Mouse (Mus musculus) kidney, embryonic 14.5 days (tissue): ENCODE results near the gene Gm7168. TPM values are rescaled to one million over a fixed set of nuclear protein-coding genes. Genes with fewer than 3 reads are reported as not detected.
A peak's percentile ranks its signal among the peaks of the same experiment; 100 is the strongest.
"Not testable (repeated sequence)": the region's sequence is repeated elsewhere in the genome, so short reads cannot be mapped to it uniquely, and the experiment has no call there.

Experiments
- ATAC-seq: fragments of 200-750 bp; cut with Nextera tagmentation; 2 replicates; pipeline ENCODE4 v1.8.0; 2017; ENCODE audit warnings: moderate number of reproducible peaks, mild to moderate bottlenecking, moderate TSS enrichment, moderate library complexity; ENCODE audit not compliant: low FRiP score, low TSS enrichment
- H3K27ac ChIP-seq: fragments of 300-500 bp; sonication (generic); 2 replicates; pipeline ENCODE4 v1.5.1; 2014; ENCODE audit warnings: low read depth, mild to moderate bottlenecking, low read length, moderate library complexity, mixed read lengths
- H3K27me3 ChIP-seq: fragments of 300-500 bp; sonication (generic); 2 replicates; pipeline ENCODE4 v1.6.1; 2014; ENCODE audit warnings: mild to moderate bottlenecking, low read length; ENCODE audit not compliant: control insufficient read depth, insufficient read depth
- H3K36me3 ChIP-seq: fragments of 300-500 bp; sonication (generic); 2 replicates; pipeline ENCODE4 v1.6.1; 2014; ENCODE audit warnings: low read length, mixed read lengths; ENCODE audit not compliant: control insufficient read depth, insufficient read depth
- H3K4me1 ChIP-seq: fragments of 300-500 bp; sonication (generic); 2 replicates; pipeline ENCODE4 v1.6.1; 2014; ENCODE audit warnings: low read length, mixed read lengths; ENCODE audit not compliant: control insufficient read depth, insufficient read depth
- H3K4me2 ChIP-seq: fragments of 300-500 bp; sonication (generic); replicated peaks from 2 replicates; pipeline ENCODE4 v1.6.1; 2014; ENCODE audit warnings: low read depth, mild to moderate bottlenecking, low read length
- H3K4me3 ChIP-seq: fragments of 300-500 bp; sonication (generic); 2 replicates; pipeline ENCODE4 v1.5.1; 2014; ENCODE audit warnings: mild to moderate bottlenecking, low read length
- H3K9ac ChIP-seq: fragments of 300-500 bp; sonication (generic); 2 replicates; pipeline ENCODE4 v1.6.1; 2014; ENCODE audit warnings: low read depth, mild to moderate bottlenecking, low read length, moderate library complexity
- H3K9me3 ChIP-seq: fragments of 300-500 bp; sonication (generic); 2 replicates; pipeline ENCODE4 v1.6.1; 2016; ENCODE audit warnings: low read length; ENCODE audit not compliant: control insufficient read depth
- WGBS: fragments of 180-500 bp; shearing (Covaris S2); extraction: QIAGEN DNeasy Blood & Tissue Kit; methylation state at CpG from one replicate; pipeline ENCODE4 v1.1.7; 2014; 5-methylcytosine and 5-hydroxymethylcytosine counted together
- polyA plus RNA-seq: library from polyadenylated mRNA; unstranded; fragments of >200 nt; fragmentation: Nextera tagmentation; extraction: Ambion mirVana; gene quantifications from 2 replicates; pipeline ENCODE4 v1.2.1, GENCODE M21; 2014

Gene Gm7168
- polyA plus RNA-seq, 1 experiment from 2014 or later, result not detected

GRCm38 (mm10) chr17:13923418-13923817 lies 24.8 kb upstream of the Gm7168 start:
- ATAC-seq, result peak; percentile 79
- H3K27me3 ChIP-seq, result no peaks in the 10 kb centered on the region
- no peak overlapping the region for H3K4me2 ChIP-seq
- 36% methylated on average over 2 of the region's 2 CpGs for WGBS
- H3K36me3 ChIP-seq, result no peaks in the 10 kb centered on the region
- H3K9me3 ChIP-seq, result no peaks in the 10 kb centered on the region
- H3K27ac ChIP-seq, result no peak overlapping the region
- H3K9ac ChIP-seq, result no peak overlapping the region
- no peak overlapping the region for H3K4me3 ChIP-seq
- no peaks in the 10 kb centered on the region for H3K4me1 ChIP-seq

GRCm38 (mm10) chr17:13924588-13924987 lies 23.6 kb upstream of the Gm7168 start:
- H3K4me1 ChIP-seq, result no peaks in the 10 kb centered on the region

GRCm38 (mm10) chr17:13925931-13926330 lies 22.2 kb upstream of the Gm7168 start:
- 73% methylated on average over 3 of the region's 3 CpGs for WGBS
- Histone ChIP-seq H3K9ac (no peak overlapping the region), H3K27ac (no peak overlapping the region), H3K9me3 (no peaks in the 10 kb centered on the region), H3K36me3 (no peaks in the 10 kb centered on the region), H3K4me1 (no peaks in the 10 kb centered on the region), H3K4me3 (no peak overlapping the region), H3K4me2 (no peak overlapping the region), H3K27me3 (no peaks in the 10 kb centered on the region)
- no peak for ATAC-seq

More at GRCm38 (mm10) chr17:13924588-13924987, 23.6 kb upstream of the Gm7168 start:
- no peak for ATAC-seq
- H3K36me3 ChIP-seq, result no peaks in the 10 kb centered on the region
- H3K27me3 ChIP-seq, result no peaks in the 10 kb centered on the region
- H3K4me3 ChIP-seq, result no peak overlapping the region
- H3K9me3 ChIP-seq, result no peaks in the 10 kb centered on the region
- H3K27ac ChIP-seq, result no peak overlapping the region
- 92% methylated on average over 2 of the region's 2 CpGs for WGBS
- H3K4me2 ChIP-seq, result no peak overlapping the region
- H3K9ac ChIP-seq, result no peak overlapping the region

GRCm38 (mm10) chr17:13930421-13930820 lies 17.8 kb upstream of the Gm7168 start:
- Histone ChIP-seq H3K27ac (no peak overlapping the region), H3K4me2 (no peak overlapping the region), H3K4me3 (no peak overlapping the region), H3K9me3 (no peaks in the 10 kb centered on the region), H3K4me1 (no peaks in the 10 kb centered on the region), H3K27me3 (no peaks in the 10 kb centered on the region), H3K9ac (no peak overlapping the region), H3K36me3 (no peaks in the 10 kb centered on the region)
- 89% methylated on average over 9 of the region's 9 CpGs for WGBS
- ATAC-seq, result no peak

GRCm38 (mm10) chr17:13935364-13935763 lies 12.8 kb upstream of the Gm7168 start:
- H3K27me3 ChIP-seq, H3K9ac ChIP-seq, H3K9me3 ChIP-seq, H3K27ac ChIP-seq, H3K4me1 ChIP-seq, H3K36me3 ChIP-seq, H3K4me2 ChIP-seq, ATAC-seq, H3K4me3 ChIP-seq: not testable (repeated sequence)
- WGBS, result 100% methylated on average over 2 of the region's 2 CpGs

GRCm38 (mm10) chr17:13937787-13938186 lies 10.4 kb upstream of the Gm7168 start:
- no peaks in the 10 kb centered on the region for H3K27me3 ChIP-seq
- 93% methylated on average over 4 of the region's 4 CpGs for WGBS
- no peak overlapping the region for H3K4me2 ChIP-seq
- H3K9me3 ChIP-seq, result no peaks in the 10 kb centered on the region
- no peak overlapping the region for H3K4me3 ChIP-seq
- no peak overlapping the region for H3K27ac ChIP-seq
- no peak for ATAC-seq
- H3K4me1 ChIP-seq, result no peaks in the 10 kb centered on the region
- H3K9ac ChIP-seq, result no peak overlapping the region
- H3K36me3 ChIP-seq, result no peaks in the 10 kb centered on the region

- H3K9me3 ChIP-seq, result no peaks in the 10 kb centered on the region
- no peak overlapping the region for H3K4me2 ChIP-seq
- H3K36me3 ChIP-seq, result no peaks in the 10 kb centered on the region
- H3K9ac ChIP-seq, result no peak overlapping the region
- no peaks in the 10 kb centered on the region for H3K4me1 ChIP-seq
- no peak overlapping the region for H3K27ac ChIP-seq
- H3K4me3 ChIP-seq, result no peak overlapping the region
- 0 out of 2 replicates have a peak, but pooled peaks have one; percentile 20 for ATAC-seq
- 54% methylated on average over 3 of the region's 3 CpGs for WGBS
- no peaks in the 10 kb centered on the region for H3K27me3 ChIP-seq
These were observed 9.5 kb upstream of the Gm7168 start for GRCm38 (mm10) chr17:13938652-13939051.

GRCm38 (mm10) chr17:13939231-13939630 lies 8.9 kb upstream of the Gm7168 start:
- 73% methylated on average over 2 of the region's 2 CpGs for WGBS
- H3K4me2 ChIP-seq, ATAC-seq: not testable (repeated sequence)

GRCm38 (mm10) chr17:13940487-13940886 lies 7.7 kb upstream of the Gm7168 start:
- no peak for ATAC-seq
- Histone ChIP-seq H3K27me3 (no peaks in the 10 kb centered on the region), H3K9me3 (no peaks in the 10 kb centered on the region), H3K4me3 (no peak overlapping the region), H3K4me2 (no peak overlapping the region), H3K4me1 (no peaks in the 10 kb centered on the region), H3K9ac (no peak overlapping the region), H3K27ac (no peak overlapping the region), H3K36me3 (no peaks in the 10 kb centered on the region)
- 95% methylated on average over 1 of the region's 1 CpGs for WGBS

More at GRCm38 (mm10) chr17:13939231-13939630, 8.9 kb upstream of the Gm7168 start:
- H3K4me3 ChIP-seq, H3K9me3 ChIP-seq, H3K4me1 ChIP-seq, H3K27ac ChIP-seq, H3K36me3 ChIP-seq, H3K27me3 ChIP-seq, H3K9ac ChIP-seq: not testable (repeated sequence)
